Mouse (Mus musculus): Measurements from ENCODE around the gene Scn8a. TPM values are rescaled to one million over a fixed set of nuclear protein-coding genes. Genes with fewer than 3 reads are reported as not detected.
A peak's percentile ranks its signal among the peaks of the same experiment; 100 is the strongest.

Scn8a gene
- polyA plus RNA-seq, 2 experiments: 4.7 to 8.4 TPM

- Histone ChIP-seq H3K27me3 (ENCODE audit: control insufficient read depth, insufficient read depth, low read length) (no peaks in the 10 kb centered on the region), H3K4me2 (replicated peaks; ENCODE audit: low read depth, low read length, severe bottlenecking) (no peak overlapping the region), H3K36me3 (ENCODE audit: control insufficient read depth, insufficient read depth, low read length) (no peaks in the 10 kb centered on the region), H3K4me3 (replicated peaks; ENCODE audit: low read length) (no peak overlapping the region), H3K9me3 (ENCODE audit: control insufficient read depth, low read length) (no peaks in the 10 kb centered on the region), H3K27ac (replicated peaks; ENCODE audit: low read depth, low read length) (no peak overlapping the region), H3K9ac (ENCODE audit: low read depth, low read length, severe bottlenecking) (no peak overlapping the region), H3K4me1 (ENCODE audit: control insufficient read depth, insufficient read depth, low read length) (peaks cover 5% of the 10 kb centered on the region; the same call in 1 of the 2 replicates)
- ATAC-seq (ENCODE audit: low FRiP score, low read depth) (no peak), DNase-seq (ENCODE audit: low spot score) (no peak)
- WGBS: 68% methylated on average over 3 of the region's 3 CpGs
- TF ChIP-seq POLR2A (IDR thresholded peaks at IDR 0.05; ENCODE audit: borderline replicate concordance, extremely low read depth, insufficient read depth, insufficient read length): no peak
These were observed 134.9 kb downstream of the Scn8a start for GRCm38 (mm10) chr15:101004538-101004937.

GRCm38 (mm10) chr15:101005717-101006116 lies 136.1 kb downstream of the Scn8a start:
- Histone ChIP-seq H3K9me3 (ENCODE audit: control insufficient read depth, low read length) (no peaks in the 10 kb centered on the region), H3K27ac (replicated peaks; ENCODE audit: low read depth, low read length) (no peak overlapping the region), H3K4me3 (replicated peaks; ENCODE audit: low read length) (no peak overlapping the region), H3K36me3 (ENCODE audit: control insufficient read depth, insufficient read depth, low read length) (no peaks in the 10 kb centered on the region), H3K27me3 (ENCODE audit: control insufficient read depth, insufficient read depth, low read length) (no peaks in the 10 kb centered on the region), H3K4me2 (replicated peaks; ENCODE audit: low read depth, low read length, severe bottlenecking) (no peak overlapping the region), H3K4me1 (ENCODE audit: control insufficient read depth, insufficient read depth, low read length) (peaks cover 5% of the 10 kb centered on the region; the same call in 1 of the 2 replicates), H3K9ac (ENCODE audit: low read depth, low read length, severe bottlenecking) (no peak overlapping the region)
- WGBS: 78% methylated on average over 8 of the region's 8 CpGs
- DNase-seq (ENCODE audit: low spot score) (no peak), ATAC-seq (ENCODE audit: low FRiP score, low read depth) (no peak)
- TF ChIP-seq POLR2A (IDR thresholded peaks at IDR 0.05; ENCODE audit: borderline replicate concordance, extremely low read depth, insufficient read depth, insufficient read length): no peak

- Histone ChIP-seq H3K27me3 (ENCODE audit: control insufficient read depth, insufficient read depth, low read length) (no peaks in the 10 kb centered on the region), H3K9ac (ENCODE audit: low read depth, low read length, severe bottlenecking) (no peak overlapping the region), H3K27ac (replicated peaks; ENCODE audit: low read depth, low read length) (no peak overlapping the region), H3K4me3 (replicated peaks; ENCODE audit: low read length) (peak overlapping the region; percentile 38), H3K4me2 (replicated peaks; ENCODE audit: low read depth, low read length, severe bottlenecking) (peak overlapping the region; percentile 46), H3K4me1 (ENCODE audit: control insufficient read depth, insufficient read depth, low read length) (peaks cover 5% of the 10 kb centered on the region; the same call in 1 of the 2 replicates), H3K36me3 (ENCODE audit: control insufficient read depth, insufficient read depth, low read length) (no peaks in the 10 kb centered on the region), H3K9me3 (ENCODE audit: control insufficient read depth, low read length) (no peaks in the 10 kb centered on the region)
- no peak for TF ChIP-seq POLR2A (IDR thresholded peaks at IDR 0.05; ENCODE audit: borderline replicate concordance, extremely low read depth, insufficient read depth, insufficient read length)
- peak; percentile 82 for ATAC-seq (ENCODE audit: low FRiP score, low read depth)
- WGBS: 12% methylated on average over 14 of the region's 15 CpGs
- DNase-seq (ENCODE audit: low spot score): peak; percentile 45
These were observed 136.8 kb downstream of the Scn8a start for GRCm38 (mm10) chr15:101006251-101007040.

GRCm38 (mm10) chr15:101007236-101007635 lies 137.6 kb downstream of the Scn8a start:
- Histone ChIP-seq H3K36me3 (ENCODE audit: control insufficient read depth, insufficient read depth, low read length) (no peaks in the 10 kb centered on the region), H3K27me3 (ENCODE audit: control insufficient read depth, insufficient read depth, low read length) (no peaks in the 10 kb centered on the region), H3K9ac (ENCODE audit: low read depth, low read length, severe bottlenecking) (no peak overlapping the region), H3K9me3 (ENCODE audit: control insufficient read depth, low read length) (no peaks in the 10 kb centered on the region), H3K4me3 (replicated peaks; ENCODE audit: low read length) (0 out of 2 replicates have a peak overlapping the region, but pooled peaks have one; percentile 38), H3K4me1 (ENCODE audit: control insufficient read depth, insufficient read depth, low read length) (peaks cover 5% of the 10 kb centered on the region; the same call in 1 of the 2 replicates), H3K27ac (replicated peaks; ENCODE audit: low read depth, low read length) (no peak overlapping the region), H3K4me2 (replicated peaks; ENCODE audit: low read depth, low read length, severe bottlenecking) (peak overlapping the region; percentile 46)
- TF ChIP-seq POLR2A (IDR thresholded peaks at IDR 0.05; ENCODE audit: borderline replicate concordance, extremely low read depth, insufficient read depth, insufficient read length): no peak
- ATAC-seq (ENCODE audit: low FRiP score, low read depth) (no peak), DNase-seq (ENCODE audit: low spot score) (no peak)
- 57% methylated on average over 7 of the region's 7 CpGs for WGBS

GRCm38 (mm10) chr15:101008386-101009010 lies 138.8 kb downstream of the Scn8a start:
- DNase-seq (ENCODE audit: low spot score) (peak; percentile 54), ATAC-seq (ENCODE audit: low FRiP score, low read depth) (no peak)
- no peaks in the 10 kb centered on the region for H3K9me3 ChIP-seq (ENCODE audit: control insufficient read depth, low read length)
- peaks cover 5% of the 10 kb centered on the region; the same call in 1 of the 2 replicates for H3K4me1 ChIP-seq (ENCODE audit: control insufficient read depth, insufficient read depth, low read length)
- H3K36me3 ChIP-seq (ENCODE audit: control insufficient read depth, insufficient read depth, low read length): no peaks in the 10 kb centered on the region
- H3K4me2 ChIP-seq (replicated peaks; ENCODE audit: low read depth, low read length, severe bottlenecking): no peak overlapping the region
- H3K27me3 ChIP-seq (ENCODE audit: control insufficient read depth, insufficient read depth, low read length): no peaks in the 10 kb centered on the region
- no peak overlapping the region for H3K4me3 ChIP-seq (replicated peaks; ENCODE audit: low read length)
- no peak overlapping the region for H3K9ac ChIP-seq (ENCODE audit: low read depth, low read length, severe bottlenecking)
- no peak overlapping the region for H3K27ac ChIP-seq (replicated peaks; ENCODE audit: low read depth, low read length)
- TF ChIP-seq POLR2A (IDR thresholded peaks at IDR 0.05; ENCODE audit: borderline replicate concordance, extremely low read depth, insufficient read depth, insufficient read length): no peak
- WGBS: 79% methylated on average over 14 of the region's 14 CpGs

Data from limb, embryonic 14.5 days (tissue).